10 mouse cellular contexts compared by ENCODE assay signal in the genomic region with DNA sequence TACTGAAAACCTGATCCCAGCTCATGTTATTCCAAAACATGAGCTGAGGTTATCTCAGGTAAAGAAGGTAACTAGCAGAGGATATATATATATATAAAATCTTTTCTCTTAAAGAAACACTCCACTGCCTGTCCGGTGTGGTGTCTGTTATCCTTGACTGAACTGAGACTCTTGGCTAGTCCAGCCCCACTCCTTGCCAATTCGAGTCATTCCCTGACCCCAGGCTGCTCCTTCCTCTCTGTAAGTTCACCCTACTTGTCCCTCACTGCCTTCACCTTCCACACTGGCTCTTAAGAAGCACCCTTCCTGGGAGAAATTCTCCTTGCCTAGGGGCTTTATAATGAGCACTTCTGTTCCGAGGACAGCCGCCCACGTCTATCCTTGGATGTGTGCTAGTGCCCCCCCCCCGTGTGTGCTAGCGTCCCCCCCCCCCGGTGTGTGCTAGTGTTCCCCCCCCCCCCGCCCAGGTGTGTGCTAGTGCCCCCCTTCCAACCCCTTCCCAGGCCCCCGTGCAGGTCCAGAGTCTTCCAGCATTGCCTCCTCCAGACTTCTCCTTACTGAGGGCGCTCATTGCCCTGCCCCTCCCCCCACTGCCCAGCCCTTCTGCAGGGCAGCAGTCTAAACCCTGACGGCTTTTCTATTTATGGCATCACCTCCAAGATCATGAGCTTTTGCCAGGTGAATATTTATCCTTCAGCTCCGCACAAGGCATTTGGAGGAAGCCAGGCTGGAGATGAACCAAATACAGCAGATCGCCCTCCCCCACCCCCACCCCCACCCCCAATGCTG.
DNase-seq lines count a peak whose midpoint lies in the region; ATAC-seq and TF ChIP-seq lines count a peak whose summit lies in the region.
"Had no signal": no experiment of that assay in that cellular context is flagged by ENCODE, and none has a peak within 500 bp of the region (broad histone marks: within the 10 kb centered on the region; RNA-seq: fewer than 3 reads in every experiment).

No protein-coding gene starts in this region.

- ATAC-seq in forebrain, embryonic 12.5 days (ENCODE audit: low FRiP score): no peak
- ATAC-seq in forebrain, postnatal 0 days: no peak
- ATAC-seq in heart, postnatal 0 days (ENCODE audit: insufficient read depth, low read depth): peak; percentile 80; the same call in 1 of the 2 replicates
- ATAC-seq in stomach, postnatal 0 days (ENCODE audit: low FRiP score, low TSS enrichment): peak; percentile 58; the same call in 1 of the 2 replicates
- no peak for ATAC-seq in megakaryocyte, adult 5-6 weeks (ENCODE audit: poor library complexity, severe bottlenecking)

- WGBS in forebrain, embryonic 12.5 days: 25% methylated on average over 13 of the region's 14 CpGs
- WGBS in forebrain, postnatal 0 days: 31% methylated on average over 10 of the region's 14 CpGs
- 21% methylated on average over 11 of the region's 14 CpGs for WGBS in heart, postnatal 0 days
- WGBS in stomach, postnatal 0 days: 32% methylated on average over 9 of the region's 14 CpGs

- no peak for TF ChIP-seq EP300 in heart, postnatal 0 days (IDR thresholded peaks at IDR 0.05; ENCODE audit: low read depth)
- no peak for TF ChIP-seq EP300 in stomach, postnatal 0 days (optimal IDR thresholded peaks at IDR 0.05)

- no peaks in the 10 kb centered on the region for H3K9me3 ChIP-seq in forebrain, embryonic 12.5 days
- H3K9me3 ChIP-seq in forebrain, postnatal 0 days (ENCODE audit: low read length): no peaks in the 10 kb centered on the region
- H3K9me3 ChIP-seq in heart, postnatal 0 days (replicated peaks; ENCODE audit: control insufficient read depth, low read length): no peaks in the 10 kb centered on the region
- H3K9me3 ChIP-seq in stomach, postnatal 0 days (ENCODE audit: control insufficient read depth, low read length): no peaks in the 10 kb centered on the region
- H3K9me3 ChIP-seq: liver, embryonic 15.5 days; stomach, embryonic 15.5 days had no signal

- H3K27me3 ChIP-seq in forebrain, embryonic 12.5 days: peaks cover 8% of the 10 kb centered on the region; the same call in 1 of the 2 replicates
- no peaks in the 10 kb centered on the region for H3K27me3 ChIP-seq in forebrain, postnatal 0 days (ENCODE audit: insufficient read depth, low read length)
- H3K27me3 ChIP-seq in heart, postnatal 0 days (ENCODE audit: control insufficient read depth, insufficient read depth, low read length): no peaks in the 10 kb centered on the region
- H3K27me3 ChIP-seq in stomach, postnatal 0 days (ENCODE audit: control insufficient read depth, insufficient read depth, low read length): no peaks in the 10 kb centered on the region
- H3K27me3 ChIP-seq: stomach, embryonic 15.5 days had no signal

- H3K4me2 ChIP-seq in forebrain, embryonic 12.5 days: peak overlapping the region; percentile 17; the same call in 1 of the 2 replicates
- H3K4me2 ChIP-seq in forebrain, postnatal 0 days (ENCODE audit: low read depth): no peak overlapping the region
- H3K4me2 ChIP-seq in heart, postnatal 0 days (ENCODE audit: low read depth, low read length): peak overlapping the region; percentile 14; the same call in 1 of the 2 replicates
- H3K4me2 ChIP-seq in stomach, postnatal 0 days (replicated peaks; ENCODE audit: low read depth): no peak overlapping the region
- H3K4me2 ChIP-seq: liver, embryonic 15.5 days; stomach, embryonic 15.5 days had no signal

- no peaks in the 10 kb centered on the region for H3K36me3 ChIP-seq in forebrain, embryonic 12.5 days (replicated peaks)
- no peaks in the 10 kb centered on the region for H3K36me3 ChIP-seq in forebrain, postnatal 0 days (ENCODE audit: insufficient read depth)
- no peaks in the 10 kb centered on the region for H3K36me3 ChIP-seq in heart, postnatal 0 days (replicated peaks; ENCODE audit: control insufficient read depth, insufficient read depth, low read length)
- no peaks in the 10 kb centered on the region for H3K36me3 ChIP-seq in stomach, postnatal 0 days (ENCODE audit: control insufficient read depth, insufficient read depth, low read length)
- H3K36me3 ChIP-seq: liver, embryonic 15.5 days; stomach, embryonic 15.5 days had no signal

- no peak overlapping the region for H3K27ac ChIP-seq in forebrain, embryonic 12.5 days
- H3K27ac ChIP-seq in forebrain, postnatal 0 days (ENCODE audit: low read depth, low read length): no peak overlapping the region
- peak overlapping the region; percentile 55 for H3K27ac ChIP-seq in heart, postnatal 0 days (ENCODE audit: low read depth)
- no peak overlapping the region for H3K27ac ChIP-seq in stomach, postnatal 0 days (replicated peaks)
- H3K27ac ChIP-seq: liver, embryonic 15.5 days; stomach, embryonic 15.5 days had no signal

- H3K4me3 ChIP-seq in forebrain, embryonic 12.5 days (replicated peaks): no peak overlapping the region
- no peak overlapping the region for H3K4me3 ChIP-seq in forebrain, postnatal 0 days (ENCODE audit: low read depth, low read length)
- no peak overlapping the region for H3K4me3 ChIP-seq in heart, postnatal 0 days (ENCODE audit: low read depth, low read length)
- H3K4me3 ChIP-seq in stomach, postnatal 0 days (ENCODE audit: low read depth, low read length): no peak overlapping the region
- H3K4me3 ChIP-seq: liver, embryonic 15.5 days; stomach, embryonic 15.5 days had no signal

- peaks cover 22% of the 10 kb centered on the region for H3K4me1 ChIP-seq in forebrain, embryonic 12.5 days
- no peaks in the 10 kb centered on the region for H3K4me1 ChIP-seq in forebrain, postnatal 0 days (ENCODE audit: insufficient read depth)
- peaks cover 16% of the 10 kb centered on the region; the same call in 1 of the 2 replicates for H3K4me1 ChIP-seq in heart, postnatal 0 days (ENCODE audit: control insufficient read depth, insufficient read depth)
- H3K4me1 ChIP-seq in stomach, postnatal 0 days (replicated peaks; ENCODE audit: control insufficient read depth, insufficient read depth): no peaks in the 10 kb centered on the region
- H3K4me1 ChIP-seq: liver, embryonic 15.5 days; stomach, embryonic 15.5 days had no signal

- no peak for DNase-seq in forebrain, postnatal 0 days
- peak; percentile 41 for DNase-seq in embryo, embryonic 10 days (ENCODE audit: low spot score)
- peak; percentile 51 for DNase-seq in heart, postnatal 0 days (ENCODE audit: low spot score)
- DNase-seq in kidney, postnatal 36 days: peak; percentile 70 to 87
- DNase-seq in stomach, postnatal 0 days (ENCODE audit: low spot score): peak; percentile 57
- no peak for DNase-seq in left cerebral cortex, adult 9 months (ENCODE audit: low spot score in 2 of 2)

- no peak for TF ChIP-seq CTCF in forebrain, postnatal 0 days (IDR thresholded peaks at IDR 0.05; ENCODE audit: low read depth)
- TF ChIP-seq CTCF in heart, postnatal 0 days (IDR thresholded peaks at IDR 0.05; ENCODE audit: low read depth): no peak
- TF ChIP-seq CTCF in stomach, postnatal 0 days (IDR thresholded peaks at IDR 0.05; ENCODE audit: low read depth): no peak

- H3K9ac ChIP-seq in forebrain, embryonic 12.5 days: no peak overlapping the region
- no peak overlapping the region for H3K9ac ChIP-seq in forebrain, postnatal 0 days
- H3K9ac ChIP-seq in heart, postnatal 0 days (replicated peaks; ENCODE audit: low read depth, low read length): no peak overlapping the region
- no peak overlapping the region for H3K9ac ChIP-seq in stomach, postnatal 0 days (ENCODE audit: low read length)
- H3K9ac ChIP-seq: liver, embryonic 15.5 days; stomach, embryonic 15.5 days had no signal

Comparison
In these comparisons a context has a peak if more than half of its experiments do, and no peak if none do; other contexts are left out.
1. H3K4me2 ChIP-seq: peak in forebrain, embryonic 12.5 days (single experiment) and heart, postnatal 0 days (single experiment); none in forebrain, postnatal 0 days (single experiment) and stomach, postnatal 0 days (single experiment).
2. ATAC-seq: peak in heart, postnatal 0 days (single experiment) and stomach, postnatal 0 days (single experiment); none in forebrain, embryonic 12.5 days (single experiment), forebrain, postnatal 0 days (single experiment) and megakaryocyte, adult 5-6 weeks (single experiment).
3. DNase-seq: peak in embryo, embryonic 10 days (single experiment), heart, postnatal 0 days (single experiment), kidney, postnatal 36 days (2 of 2) and stomach, postnatal 0 days (single experiment); none in forebrain, postnatal 0 days (single experiment) and left cerebral cortex, adult 9 months (0 of 2).